In genomic region chr12:108698697-108699471, GRCm38 (mm10) we compare ENCODE assay signal across 12 mouse cellular contexts. TPM values are rescaled to one million over a fixed set of nuclear protein-coding genes. Genes with fewer than 3 reads are reported as not detected.
DNase-seq lines count a peak whose midpoint lies in the region; ATAC-seq and TF ChIP-seq lines count a peak whose summit lies in the region.
"Had no signal": no experiment of that assay in that cellular context is flagged by ENCODE, and none has a peak within 500 bp of the region (broad histone marks: within the 10 kb centered on the region; RNA-seq: fewer than 3 reads in every experiment).

No protein-coding gene starts in this region.

- WGBS in hindbrain, postnatal 0 days, result 80% methylated on average over 11 of the region's 11 CpGs
- WGBS in hindbrain, embryonic 12.5 days, result 77% methylated on average over 11 of the region's 11 CpGs
- 62% methylated on average over 11 of the region's 11 CpGs for WGBS in kidney, embryonic 16.5 days

- peaks cover 10% of the 10 kb centered on the region; the same call in 1 of the 2 replicates for H3K27me3 ChIP-seq in hindbrain, postnatal 0 days (ENCODE audit: insufficient read depth, low read length)
- H3K27me3 ChIP-seq in hindbrain, embryonic 12.5 days, result peaks cover 44% of the 10 kb centered on the region
- H3K27me3 ChIP-seq in kidney, embryonic 16.5 days (ENCODE audit: insufficient read depth, low read length), result peaks cover 37% of the 10 kb centered on the region

- 0 out of 2 replicates have a peak overlapping the region, but pooled peaks have one; percentile 12 for H3K27ac ChIP-seq in hindbrain, postnatal 0 days
- H3K27ac ChIP-seq in hindbrain, embryonic 12.5 days, result no peak overlapping the region
- H3K27ac ChIP-seq in kidney, embryonic 16.5 days (ENCODE audit: low read length), result peak overlapping the region; percentile 63; the same call in 1 of the 2 replicates
- H3K27ac ChIP-seq: embryonic facial prominence, embryonic 15.5 days; forebrain, embryonic 15.5 days had no signal

- H3K9me3 ChIP-seq in hindbrain, postnatal 0 days (ENCODE audit: low read length), result no peaks in the 10 kb centered on the region
- H3K9me3 ChIP-seq in hindbrain, embryonic 12.5 days (replicated peaks), result no peaks in the 10 kb centered on the region
- H3K9me3 ChIP-seq in kidney, embryonic 16.5 days (ENCODE audit: low read length), result no peaks in the 10 kb centered on the region
- H3K9me3 ChIP-seq: embryonic facial prominence, embryonic 15.5 days; forebrain, embryonic 15.5 days had no signal

- no peak for TF ChIP-seq CTCF in hindbrain, postnatal 0 days (IDR thresholded peaks at IDR 0.05; ENCODE audit: low read depth)

- H3K4me2 ChIP-seq in hindbrain, postnatal 0 days (ENCODE audit: low read depth, low read length), result no peak overlapping the region
- H3K4me2 ChIP-seq in hindbrain, embryonic 12.5 days (replicated peaks), result no peak overlapping the region
- no peak overlapping the region for H3K4me2 ChIP-seq in kidney, embryonic 16.5 days (replicated peaks; ENCODE audit: low read depth, low read length)
- H3K4me2 ChIP-seq: embryonic facial prominence, embryonic 15.5 days; forebrain, embryonic 15.5 days had no signal

- ATAC-seq in hindbrain, postnatal 0 days, result no peak
- ATAC-seq in hindbrain, embryonic 12.5 days (ENCODE audit: low FRiP score), result no peak
- no peak for ATAC-seq in kidney, embryonic 16.5 days (ENCODE audit: low FRiP score, low TSS enrichment)
- ATAC-seq: forebrain, embryonic 15.5 days had no signal

- no peaks in the 10 kb centered on the region for H3K36me3 ChIP-seq in hindbrain, postnatal 0 days (ENCODE audit: insufficient read depth, low read length)
- no peaks in the 10 kb centered on the region for H3K36me3 ChIP-seq in hindbrain, embryonic 12.5 days
- no peaks in the 10 kb centered on the region for H3K36me3 ChIP-seq in kidney, embryonic 16.5 days (ENCODE audit: insufficient read depth, low read length)
- H3K36me3 ChIP-seq: embryonic facial prominence, embryonic 15.5 days; forebrain, embryonic 15.5 days had no signal

- H3K4me1 ChIP-seq in hindbrain, postnatal 0 days (ENCODE audit: insufficient read depth, low read length), result no peaks in the 10 kb centered on the region
- H3K4me1 ChIP-seq in hindbrain, embryonic 12.5 days, result peaks cover 10% of the 10 kb centered on the region
- H3K4me1 ChIP-seq in kidney, embryonic 16.5 days (ENCODE audit: insufficient read depth, low read length), result peaks cover 16% of the 10 kb centered on the region; the same call in 1 of the 2 replicates

- no peak overlapping the region for H3K4me3 ChIP-seq in hindbrain, postnatal 0 days (ENCODE audit: low read length)
- H3K4me3 ChIP-seq in hindbrain, embryonic 12.5 days, result no peak overlapping the region
- H3K4me3 ChIP-seq in kidney, embryonic 16.5 days (ENCODE audit: low read length), result no peak overlapping the region
- H3K4me3 ChIP-seq: embryonic facial prominence, embryonic 15.5 days; forebrain, embryonic 15.5 days had no signal

- no peak for DNase-seq in hindbrain, postnatal 0 days (ENCODE audit: low spot score)
- DNase-seq in urinary bladder, adult 2 months (ENCODE audit: low spot score), result peak; percentile 29
- no peak for DNase-seq in urinary bladder, adult 18-20 months (ENCODE audit: low spot score in 2 of 2)
- no peak for DNase-seq in adrenal gland, postnatal 36 days
- DNase-seq in spleen, postnatal 14 days (ENCODE audit: low spot score in 2 of 2), result no peak
- DNase-seq: cerebellum, adult 9-11 months; gastrocnemius, postnatal 25 days; right cerebral cortex, postnatal 4 days had no signal

- no peak overlapping the region for H3K9ac ChIP-seq in hindbrain, postnatal 0 days (replicated peaks; ENCODE audit: low read length)
- no peak overlapping the region for H3K9ac ChIP-seq in hindbrain, embryonic 12.5 days
- H3K9ac ChIP-seq in kidney, embryonic 16.5 days (replicated peaks; ENCODE audit: low read length), result peak overlapping the region; percentile 31; the same call in 1 of the 2 replicates
- H3K9ac ChIP-seq: embryonic facial prominence, embryonic 15.5 days; forebrain, embryonic 15.5 days had no signal

RNA-seq across cellular contexts. Expression of gene Degs2, which starts 3.2 kb away (rescaled TPM):
- total RNA-seq in hindbrain, postnatal 0 days (2014; rRNA removed), result 0.10 and 0.47 TPM in 2 replicates
- polyA plus RNA-seq in hindbrain, postnatal 0 days (2015; fragmentation: Nextera tagmentation; extraction: Ambion mirVana), result 0.73 and 1.4 TPM in 2 replicates
- 1.7 and 2.2 TPM in 2 replicates for polyA plus RNA-seq in hindbrain, embryonic 12.5 days (2016; fragmentation: Nextera tagmentation; extraction: Ambion mirVana)
- 55.0 and 72.3 TPM in 2 replicates for polyA plus RNA-seq in urinary bladder, adult 2 months (2012; rRNA removed)
- polyA plus RNA-seq in kidney, embryonic 16.5 days (2015; fragmentation: Nextera tagmentation; extraction: Ambion mirVana), result 10.6 and 12.1 TPM in 2 replicates
- under 1 TPM in 1 of 2 experiments, not detected in 1; 0.23 TPM for total RNA-seq in adrenal gland, postnatal 36 days (2021)
